Mouse (Mus musculus) ovary, adult 18-20 months (tissue): ENCODE measurements around the gene Gm14597.
A peak's percentile ranks its signal among the peaks of the same experiment; 100 is the strongest.
"Not testable (repeated sequence)": the region's sequence is repeated elsewhere in the genome, so short reads cannot be mapped to it uniquely, and the experiment has no call there.

ENCODE experiments used
- DNase-seq: peaks from one replicate; pipeline ENCODE4 v3.0.0; 2022; ENCODE audit warnings: low spot score, mixed read lengths

Gene Gm14597

DNA sequence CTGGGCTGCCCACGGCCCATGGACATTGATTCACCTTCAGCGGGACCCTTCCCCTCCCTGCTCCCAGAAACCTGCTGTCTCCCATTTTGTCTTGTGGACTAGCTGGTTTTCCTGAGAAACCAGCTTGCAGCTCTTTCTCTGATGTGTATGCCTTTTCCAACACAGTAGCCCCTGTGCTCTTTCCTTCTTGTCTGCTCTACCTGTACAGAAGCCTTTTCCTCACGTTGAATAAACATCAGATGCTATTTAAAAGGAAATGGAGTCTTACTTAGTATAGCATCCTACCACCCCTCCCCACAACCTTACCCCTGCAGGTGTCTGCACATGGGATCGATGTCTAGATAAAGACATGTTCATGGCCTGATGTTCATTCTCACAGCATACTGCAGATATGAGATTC, at the start of gene Gm14597:
Gene Gm14597, minus strand, starts transcription at position 101 of the 400 bp plus-strand sequence.
- DNase-seq = not testable (repeated sequence)

- not testable (repeated sequence) for DNase-seq
Observed at GRCm38 (mm10) chrX:53652917-53653316, 44.1 kb upstream of the Gm14597 start.

GRCm38 (mm10) chrX:53645885-53646284, 37.1 kb upstream of the Gm14597 start:
- DNase-seq = no peak

DNA sequence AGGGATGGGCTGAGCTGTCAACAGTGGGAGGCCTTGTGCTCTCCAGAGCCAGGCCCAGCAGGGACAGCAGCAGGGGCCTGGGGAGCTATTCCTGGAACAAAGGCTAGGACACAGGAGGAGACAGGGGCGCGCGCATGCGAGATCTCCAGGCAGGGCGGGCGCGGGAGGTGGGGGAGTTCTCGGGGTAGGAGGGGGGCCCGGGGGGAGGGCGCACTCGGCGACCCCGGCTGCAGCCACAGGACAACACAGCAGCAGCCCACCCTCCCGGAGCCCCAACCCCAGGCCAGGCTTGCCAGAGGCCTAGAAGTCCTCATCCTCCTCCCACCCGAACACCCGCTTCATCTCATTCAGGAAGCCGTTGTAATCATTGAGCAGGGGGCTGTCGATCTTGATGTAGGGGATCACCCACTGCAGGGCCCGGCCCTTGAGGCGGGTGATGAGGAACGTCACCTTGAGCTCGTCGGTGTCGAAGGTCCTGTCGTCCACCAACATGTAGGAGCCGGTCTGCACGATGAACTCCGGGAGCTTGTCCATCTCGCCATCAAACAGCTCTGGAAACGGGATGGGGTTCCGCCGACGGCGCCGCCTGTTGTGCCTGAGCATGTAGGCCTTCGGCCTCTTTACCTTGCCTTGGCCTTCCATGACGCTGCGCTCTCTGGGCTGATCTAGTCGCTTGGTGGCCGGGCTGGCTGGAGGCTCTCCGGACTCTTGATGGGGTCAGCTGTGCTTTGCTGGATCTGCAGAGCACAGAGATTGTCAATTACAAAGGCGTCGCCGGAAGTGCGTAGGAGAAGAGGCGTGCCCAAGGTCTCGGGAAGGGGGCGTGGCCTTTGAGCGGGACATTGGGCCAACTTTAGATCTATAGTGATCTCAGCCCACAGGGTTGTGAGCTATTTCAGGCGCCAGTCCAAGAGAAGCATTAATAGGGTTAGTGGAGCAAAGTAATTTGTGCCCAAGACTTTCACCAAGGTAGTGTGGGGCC, 34.5 kb upstream of the Gm14597 start, which contains the start of gene Rtl8a:
Gene Rtl8a, minus strand, starts transcription at position 703 of the 982 bp plus-strand sequence.
- DNase-seq = peak; percentile 61

- DNase-seq = not testable (repeated sequence)
Observed at GRCm38 (mm10) chrX:53642604-53642979, 33.8 kb upstream of the Gm14597 start.

- not testable (repeated sequence) for DNase-seq
Observed at GRCm38 (mm10) chrX:53638107-53638506, 29.3 kb upstream of the Gm14597 start.

DNA sequence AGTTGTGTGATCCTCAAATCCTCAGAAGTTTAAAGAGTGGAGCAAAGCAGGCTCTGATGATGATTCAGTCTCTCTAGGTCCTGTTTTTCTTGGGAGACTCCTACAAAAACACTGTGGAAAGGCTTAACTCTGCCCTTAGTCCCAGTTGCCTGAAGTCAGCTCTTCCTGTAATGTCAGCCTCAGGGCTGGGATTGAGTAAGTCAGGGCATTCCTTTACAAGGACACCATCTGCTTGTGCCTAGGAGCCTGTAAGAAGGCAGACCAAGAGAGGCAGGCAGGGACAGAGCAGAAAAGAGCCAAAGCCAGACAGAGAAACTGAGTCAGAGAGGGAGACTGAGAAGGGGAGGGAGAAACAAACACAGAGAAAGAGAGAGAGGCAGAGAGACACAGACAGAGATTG, 2.6 kb upstream of the Gm14597 start:
- DNase-seq = not testable (repeated sequence)

- no peak for DNase-seq
Observed at GRCm38 (mm10) chrX:53610571-53610970, 1.8 kb upstream of the Gm14597 start.

DNA sequence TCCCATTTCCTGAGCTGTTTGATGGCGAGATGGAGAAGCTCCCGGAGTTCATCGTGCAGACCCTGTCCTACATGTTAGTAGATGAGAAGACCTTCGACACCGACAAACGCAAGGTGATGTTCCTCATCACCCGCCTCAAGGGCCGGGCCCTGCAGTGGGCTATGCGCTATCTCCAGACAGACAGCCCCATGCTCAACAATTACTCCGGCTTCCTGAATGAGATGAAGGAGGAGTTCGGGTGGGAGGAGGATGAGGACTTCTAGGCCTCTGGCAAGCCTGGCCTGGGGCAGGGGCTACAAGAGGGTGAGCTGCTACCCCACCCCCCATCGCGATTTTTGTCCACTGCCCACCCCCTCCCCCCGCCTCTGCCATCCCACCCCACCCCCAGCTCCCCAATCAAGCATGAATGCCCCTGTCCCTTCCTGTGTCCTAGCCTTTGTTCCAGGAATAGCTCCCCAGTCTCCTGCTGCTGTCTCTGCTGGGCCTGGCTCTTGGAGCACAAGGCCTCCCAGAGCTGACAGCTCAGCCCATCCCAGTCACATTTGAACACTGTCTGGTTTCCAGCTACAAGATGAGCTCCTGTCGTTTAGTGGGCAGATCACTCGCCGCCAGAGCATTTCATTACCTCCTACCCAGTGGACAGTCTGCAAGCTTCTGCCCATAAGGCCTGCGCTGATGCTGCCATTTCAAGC, 511 bp downstream of the Gm14597 start:
- no peak for DNase-seq

DNA sequence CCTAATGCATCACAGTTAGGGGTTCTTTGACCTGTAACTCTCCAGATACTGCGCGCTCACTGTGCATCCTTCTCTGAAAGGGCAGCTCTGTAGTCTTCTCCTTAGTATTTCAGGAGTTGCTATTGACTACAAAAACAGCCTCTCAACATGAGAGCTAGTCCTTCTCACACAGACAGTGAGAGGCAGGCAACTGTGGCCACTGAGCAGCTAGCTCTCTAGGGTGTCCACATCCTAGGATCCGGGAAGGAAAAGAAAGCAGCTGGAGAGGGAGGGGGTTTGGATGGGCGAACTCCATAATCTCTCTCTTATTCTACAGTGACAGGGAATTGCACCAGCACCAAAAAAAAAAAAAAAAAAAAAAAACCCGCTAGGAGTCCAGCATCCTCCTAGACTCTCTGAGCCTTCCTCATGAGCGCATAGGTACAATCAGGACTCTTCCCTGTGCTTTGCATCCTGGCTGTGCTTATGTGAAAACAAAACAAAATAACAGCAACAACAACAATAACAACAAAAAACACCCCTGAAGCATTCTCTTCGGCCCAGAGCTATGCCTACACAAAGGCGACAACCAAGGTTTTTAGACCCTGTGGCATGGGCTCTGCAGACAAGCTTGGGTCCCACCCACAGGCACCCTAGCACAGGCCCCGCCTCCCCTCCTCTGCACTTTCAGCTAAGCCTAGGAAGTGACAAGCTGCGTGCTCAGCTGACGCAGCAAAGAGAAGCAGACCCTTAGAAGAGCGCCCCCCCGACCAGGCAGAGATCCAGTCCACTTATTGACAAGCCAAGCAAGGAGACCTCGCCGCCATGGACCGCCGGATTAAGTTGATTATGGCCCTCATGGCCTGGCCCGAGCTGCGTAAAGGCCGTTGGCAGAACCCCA, 1.3 kb downstream of the Gm14597 start, which contains the start of gene Rtl8c:
Gene Rtl8c, plus strand, starts transcription at position 791 of the 880 bp plus-strand sequence.
- peak; percentile 24 for DNase-seq

DNA sequence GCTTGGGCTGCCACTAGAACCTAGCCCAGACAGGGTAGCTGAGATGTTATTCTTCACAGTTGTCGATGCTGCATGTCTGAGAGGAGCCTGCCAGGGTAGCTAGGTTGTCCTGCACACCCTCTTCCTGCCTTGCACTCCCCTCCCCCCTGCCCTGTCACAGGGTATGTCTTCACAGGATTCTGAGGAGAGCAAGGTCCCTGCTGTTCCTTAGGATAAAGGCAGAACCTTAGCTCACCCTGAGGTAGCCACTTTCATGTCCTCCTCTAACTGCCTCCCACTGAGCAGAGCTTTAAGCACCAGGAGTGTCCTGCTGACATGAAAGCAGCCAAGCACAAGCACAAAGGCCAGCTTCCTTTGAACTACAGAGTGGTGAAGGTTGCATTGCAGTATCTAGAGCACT, 2.6 kb downstream of the Gm14597 start:
- not testable (repeated sequence) for DNase-seq

DNA sequence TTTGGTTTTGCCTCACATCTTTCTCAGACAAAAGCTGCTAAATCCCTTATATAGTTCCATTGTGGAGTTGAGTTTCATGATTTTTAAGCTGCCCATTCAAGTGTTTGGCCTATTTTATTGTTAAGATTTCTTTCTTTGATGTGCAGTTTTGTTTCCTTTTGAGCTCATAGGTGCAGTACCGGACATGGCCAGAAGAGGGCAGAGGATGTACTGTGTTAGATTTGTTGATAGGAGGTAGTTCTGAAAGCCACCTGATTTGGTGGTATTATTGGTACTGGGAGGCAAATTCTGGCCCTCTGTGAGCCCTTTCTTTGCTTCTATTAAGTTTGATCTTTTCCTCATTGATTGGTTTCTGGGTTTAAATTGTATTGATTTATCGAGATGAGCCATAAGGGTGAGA, 8.8 kb downstream of the Gm14597 start:
- DNase-seq = not testable (repeated sequence)

- not testable (repeated sequence) for DNase-seq
Observed at GRCm38 (mm10) chrX:53583404-53583803, 25.4 kb downstream of the Gm14597 start.

DNA sequence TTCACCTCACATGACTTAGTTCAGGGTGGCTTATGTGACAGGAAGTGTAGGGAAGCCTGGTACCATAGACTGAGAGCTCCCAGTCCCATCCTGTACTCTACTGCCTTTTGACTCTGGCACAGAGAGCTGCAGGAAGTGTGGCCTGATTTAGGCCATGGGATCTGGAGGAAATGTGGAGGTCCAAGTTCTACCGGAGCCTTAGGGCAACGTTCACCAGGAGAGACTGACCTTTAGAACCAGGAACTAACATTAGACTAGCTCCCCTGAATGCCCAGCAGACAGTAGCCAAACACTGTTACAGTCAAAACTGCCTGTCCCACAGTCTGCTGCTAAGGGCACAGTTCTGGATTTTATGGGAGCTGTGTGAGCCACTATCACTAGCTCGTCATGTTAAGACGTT, 27.4 kb downstream of the Gm14597 start:
- DNase-seq = not testable (repeated sequence)

DNA sequence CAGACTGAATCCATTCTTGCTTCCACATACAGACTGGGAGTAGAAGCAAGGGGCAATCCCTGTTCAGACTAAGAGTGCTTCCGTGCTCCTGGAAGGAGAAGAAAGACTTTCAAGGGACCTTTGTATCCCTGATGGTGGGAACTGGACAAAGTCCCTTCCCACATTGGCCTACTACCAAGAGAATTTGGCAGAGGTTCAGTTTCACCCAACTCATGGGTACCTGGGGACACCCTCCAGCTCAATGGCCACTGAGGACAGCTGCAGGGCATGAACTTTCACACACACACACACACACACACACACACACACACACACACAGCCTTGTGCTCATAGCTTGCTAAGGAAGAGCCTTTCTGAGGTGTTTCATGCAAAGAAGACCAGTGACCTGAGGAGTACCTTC, 29.5 kb downstream of the Gm14597 start:
- DNase-seq = no peak
